Mouse (Mus musculus) lung, adult 18-20 months (tissue): Measurements from ENCODE around the gene Eva1c.
"Not testable (repeated sequence)": the region's sequence is repeated elsewhere in the genome, so short reads cannot be mapped to it uniquely, and the experiment has no call there.

Source experiments
- DNase-seq, 2 experiments: peaks; one replicate each; pipeline ENCODE4 v3.0.0; 2022; ENCODE audit warnings: mixed read lengths in 2 of 2

Gene Eva1c

DNA sequence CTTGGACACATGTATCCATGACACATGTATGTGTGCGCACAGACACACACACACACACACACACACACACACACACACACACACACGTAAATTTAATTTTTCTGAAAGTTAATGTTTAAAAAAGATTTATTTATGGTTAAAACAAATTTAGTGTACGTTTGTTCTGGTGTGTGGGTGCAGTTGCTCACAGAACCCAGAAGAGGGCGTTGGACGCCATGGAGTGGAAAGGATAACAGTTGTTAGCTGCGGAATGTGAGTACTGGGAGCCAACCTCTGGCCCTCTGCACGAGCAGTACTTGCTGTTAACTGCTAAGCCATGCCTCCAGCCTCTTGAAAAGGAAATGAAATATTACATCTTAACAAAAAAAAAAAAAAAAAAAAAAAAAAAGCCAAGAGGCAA lies at the start of gene Eva1c:
Gene Eva1c, plus strand, starts transcription at position 263 of the 400 bp plus-strand sequence.
- no peak for DNase-seq

DNA sequence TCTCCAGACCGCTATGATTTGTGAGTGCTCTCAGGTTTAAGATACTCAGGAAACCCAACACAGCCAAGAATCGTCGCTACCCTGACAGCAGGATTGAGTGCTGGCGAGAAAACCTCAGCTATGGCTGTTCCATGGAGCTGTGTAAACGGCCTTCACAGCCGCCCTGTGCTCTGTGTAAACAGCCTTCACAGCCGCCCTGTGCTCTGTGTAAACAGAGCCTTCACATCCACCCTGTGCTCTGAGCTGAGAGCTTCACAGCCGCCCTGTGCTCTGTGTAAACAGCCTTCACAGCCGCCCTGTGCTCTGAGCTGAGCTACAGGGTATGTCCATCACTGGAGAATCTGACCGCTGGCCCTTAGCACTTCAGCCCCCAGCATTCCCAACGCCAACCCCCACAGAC lies 46.7 kb upstream of the Eva1c start:
- no peak for DNase-seq

DNA sequence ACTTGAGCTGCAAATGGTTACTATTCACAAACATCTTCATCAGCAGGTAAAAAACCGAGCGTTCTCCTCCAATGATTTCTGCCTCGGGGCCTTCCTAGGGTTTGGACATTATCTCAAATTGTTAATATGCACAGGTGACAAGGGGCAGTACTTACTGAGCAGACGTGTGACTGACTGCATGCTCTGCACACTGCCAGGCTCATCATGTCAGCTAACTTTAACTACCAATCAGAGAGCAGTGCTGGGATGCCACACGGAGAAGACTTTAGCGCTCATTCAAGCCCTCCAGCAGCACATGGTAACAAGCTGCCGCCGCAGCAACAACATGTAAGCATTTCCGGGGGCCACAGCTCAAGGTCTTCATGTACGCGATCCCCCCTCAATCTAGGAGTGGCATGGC lies 43.2 kb upstream of the Eva1c start:
- DNase-seq: no peak

DNA sequence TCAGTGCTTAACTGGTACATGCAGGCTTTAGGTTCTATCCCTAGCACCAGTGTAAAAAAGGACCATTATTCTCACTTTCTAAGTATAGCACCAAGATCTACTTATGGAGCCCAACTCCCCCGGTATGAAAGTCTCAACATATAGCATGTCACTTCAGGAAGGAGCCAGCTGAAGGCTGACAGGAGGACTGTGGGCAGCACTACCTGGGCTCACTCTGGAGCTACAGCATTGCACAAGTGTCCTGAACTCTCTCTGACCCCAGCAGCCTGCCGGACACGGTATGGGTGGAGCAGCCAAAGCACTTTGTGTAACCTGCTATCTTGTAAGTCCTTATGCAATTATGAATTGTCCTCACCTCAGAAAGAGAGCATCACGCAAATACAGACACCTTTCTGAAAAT lies 41.3 kb upstream of the Eva1c start:
- DNase-seq: peak; percentile 30 to 68

DNA sequence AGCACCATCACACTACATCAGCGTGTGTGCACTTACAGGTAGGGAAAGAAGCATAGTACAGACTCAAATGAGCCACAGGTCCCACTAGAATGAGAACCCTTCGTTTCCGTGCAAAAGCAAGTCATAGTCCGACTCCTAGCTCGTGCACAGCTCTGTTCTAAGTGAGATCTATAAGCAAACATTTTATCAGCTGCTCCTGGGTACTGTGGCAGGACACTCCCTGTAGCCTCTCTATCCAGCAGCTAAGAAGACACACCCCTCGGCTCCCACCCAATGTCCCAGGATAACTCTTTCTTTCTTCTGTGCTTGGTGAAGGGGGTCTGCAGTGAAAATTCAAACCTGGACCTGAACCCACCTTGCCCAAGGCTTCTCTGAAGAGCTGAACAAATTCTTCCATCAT lies 37.9 kb upstream of the Eva1c start:
- DNase-seq: no peak

DNA sequence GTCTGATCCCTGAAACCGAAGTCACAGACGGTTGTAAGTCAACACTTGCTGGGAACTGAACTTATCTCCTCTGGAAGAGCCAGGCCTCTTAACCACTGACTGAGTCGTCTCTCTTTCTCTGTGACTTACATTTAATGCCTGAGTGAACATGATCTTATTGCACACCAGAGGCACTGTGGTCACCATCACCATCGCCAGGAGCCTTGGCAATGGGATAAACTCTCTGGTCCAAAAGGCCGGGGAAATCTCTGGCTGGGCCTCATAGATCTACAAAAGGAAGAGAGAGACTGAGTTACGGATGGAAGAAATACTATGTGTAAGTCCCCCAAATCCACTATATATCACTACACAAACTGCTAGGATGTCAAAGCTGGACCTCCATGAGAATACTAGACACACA lies 35.6 kb upstream of the Eva1c start:
- DNase-seq: no peak

DNA sequence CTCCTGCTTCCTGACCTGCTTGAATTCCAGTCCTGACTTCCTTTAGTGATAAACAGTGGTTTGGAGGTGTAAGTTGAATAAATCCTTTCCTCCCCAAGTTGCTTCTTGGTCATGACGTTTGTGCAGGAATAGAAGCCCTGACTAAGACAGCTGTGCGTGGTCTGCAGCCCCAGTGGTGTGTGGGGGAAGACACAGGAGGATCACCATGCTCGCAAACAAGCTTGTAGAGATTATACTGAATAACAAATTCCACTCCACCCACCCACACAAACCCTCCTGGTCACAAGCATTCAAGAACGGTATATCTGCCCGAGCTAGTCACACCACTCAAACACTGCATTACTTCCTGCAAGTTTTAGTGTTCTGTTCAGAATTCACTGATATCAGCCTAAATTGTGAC lies 34.5 kb upstream of the Eva1c start:
- DNase-seq: no peak

DNA sequence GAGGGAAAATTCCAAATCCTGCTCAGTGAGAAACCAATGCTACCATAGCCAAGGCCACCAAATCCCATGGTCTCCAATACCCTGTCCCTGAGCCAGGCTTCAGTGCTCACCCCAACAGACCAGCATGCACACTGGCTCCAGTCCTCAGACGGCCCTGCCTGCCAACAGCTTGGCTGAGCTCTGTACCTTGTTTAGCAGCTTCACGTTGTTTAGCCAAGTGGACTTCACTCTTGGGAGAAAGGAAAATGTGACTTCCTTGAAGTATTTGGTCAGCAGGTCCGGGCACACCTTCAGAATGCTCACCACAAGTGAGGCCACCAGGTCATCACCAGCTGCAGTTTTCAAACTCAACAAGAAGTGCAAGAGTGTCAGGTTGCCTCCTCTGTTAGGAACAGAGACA lies 34.0 kb upstream of the Eva1c start:
- DNase-seq: peak; percentile 16 to 56

DNA sequence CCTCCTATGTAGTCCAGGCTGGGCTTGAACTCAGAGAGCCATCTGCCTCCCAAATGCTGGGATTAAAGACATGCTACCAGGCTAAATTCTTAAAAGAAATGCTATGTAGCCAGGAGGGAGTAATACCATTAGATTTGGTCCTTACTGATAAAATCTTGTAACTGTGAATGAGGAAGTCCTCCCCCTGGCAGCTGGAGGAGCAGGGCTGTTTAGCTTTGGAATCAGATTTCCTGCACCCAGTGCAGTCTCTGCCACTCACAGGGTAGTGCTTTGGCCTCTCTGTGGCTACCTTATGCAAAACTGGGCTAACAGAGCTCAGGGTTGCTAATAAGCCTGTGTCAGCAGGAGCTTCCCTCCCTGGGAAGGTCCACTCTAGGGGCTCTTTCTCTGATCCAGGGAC lies 31.8 kb upstream of the Eva1c start:
- no peak for DNase-seq

DNA sequence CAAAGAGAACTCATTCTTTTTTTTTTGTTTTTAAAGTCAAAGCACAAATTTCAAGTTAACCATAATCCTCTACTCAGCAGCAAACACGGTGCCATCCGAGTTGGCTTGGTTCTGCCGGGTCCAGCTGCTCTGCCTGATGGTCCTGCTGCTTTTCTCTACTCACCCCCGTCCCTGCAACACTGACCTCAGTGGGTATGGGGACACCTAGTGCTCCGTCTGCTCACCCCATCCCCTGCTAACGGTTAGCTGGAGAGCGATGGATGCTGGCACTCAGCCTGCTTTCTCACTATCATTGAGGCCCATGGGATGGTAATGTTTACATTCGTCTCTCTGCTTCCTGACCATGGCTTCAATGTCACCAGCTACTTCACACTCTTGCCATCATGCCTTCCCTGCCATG lies 28.1 kb upstream of the Eva1c start:
- no peak for DNase-seq

DNA sequence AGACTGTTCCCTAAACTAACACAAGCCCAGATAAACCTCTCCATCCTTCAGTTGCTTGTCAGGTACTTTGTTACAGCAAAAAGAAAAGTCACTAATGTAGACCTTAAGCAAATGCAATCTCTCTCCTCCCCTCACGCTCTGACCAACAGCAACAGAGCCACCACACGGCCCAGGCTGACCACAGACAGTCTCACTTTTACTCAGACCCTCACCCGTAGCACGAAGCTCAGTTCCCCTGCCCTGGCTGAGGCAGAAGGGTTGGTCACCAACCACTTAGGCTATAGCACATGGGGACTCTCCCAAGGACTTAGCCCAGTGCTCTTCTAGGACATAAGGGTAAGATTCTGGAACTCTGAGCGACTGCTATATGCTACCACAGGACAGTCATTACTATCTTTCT lies 27.7 kb upstream of the Eva1c start:
- DNase-seq: no peak

DNA sequence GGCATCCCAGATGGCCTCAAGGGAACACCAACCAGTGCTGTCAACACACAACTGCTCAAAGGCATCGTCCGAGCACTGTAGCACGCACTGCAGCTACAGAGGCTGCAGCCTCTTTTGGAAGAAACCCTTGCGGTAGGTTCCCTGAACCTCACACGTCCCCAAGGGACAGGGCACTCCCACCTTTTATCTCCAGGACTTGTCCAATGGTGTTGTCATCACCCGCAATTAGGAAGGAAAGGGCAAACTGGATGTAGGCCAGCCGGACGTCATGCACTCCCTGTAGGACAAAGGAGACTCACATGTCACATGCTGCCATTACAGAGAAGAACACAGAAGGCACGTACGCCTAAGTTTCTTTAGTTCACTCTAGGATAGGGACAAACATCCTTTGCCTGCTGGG lies 26.7 kb upstream of the Eva1c start:
- no peak for DNase-seq

DNA sequence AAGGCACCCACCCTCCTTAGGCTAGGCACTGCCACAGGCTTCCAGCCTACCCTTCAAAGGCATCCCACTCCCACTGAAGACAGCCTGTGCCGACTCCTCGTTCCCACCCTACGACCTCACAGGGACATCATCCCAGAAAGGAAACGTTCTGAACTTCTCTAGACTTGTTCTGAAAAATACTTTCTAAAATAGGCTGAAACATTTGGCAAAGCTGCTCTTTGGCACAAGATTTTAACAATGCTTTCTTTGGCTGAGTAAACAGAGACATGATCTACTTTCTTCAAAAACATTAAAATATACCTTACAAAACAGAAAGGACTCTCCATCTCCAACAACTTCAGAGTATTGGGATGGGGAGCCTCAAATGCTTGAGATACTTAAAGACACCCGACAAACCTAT lies 25.3 kb upstream of the Eva1c start:
- DNase-seq: no peak

DNA sequence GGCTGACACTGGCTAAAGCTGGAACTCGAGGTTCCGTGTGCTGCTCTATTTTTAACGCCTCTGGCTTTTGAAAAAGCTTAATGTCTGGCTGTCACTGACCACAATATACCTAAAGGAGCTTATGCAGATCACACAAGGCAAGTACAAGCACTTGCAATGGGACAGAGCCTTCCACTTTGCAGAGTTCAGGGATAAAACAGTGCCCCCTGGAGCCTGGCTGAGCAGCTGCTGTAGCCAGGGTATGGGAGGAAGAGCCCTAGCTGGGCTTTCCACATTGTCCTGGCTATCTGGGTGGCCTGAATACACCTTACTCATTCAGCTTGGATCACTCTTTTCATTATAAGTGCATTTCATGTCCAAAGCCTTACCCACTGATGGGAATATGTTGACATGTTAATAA lies 24.6 kb upstream of the Eva1c start:
- peak in 1 of 2 experiments; percentile 17 for DNase-seq

DNA sequence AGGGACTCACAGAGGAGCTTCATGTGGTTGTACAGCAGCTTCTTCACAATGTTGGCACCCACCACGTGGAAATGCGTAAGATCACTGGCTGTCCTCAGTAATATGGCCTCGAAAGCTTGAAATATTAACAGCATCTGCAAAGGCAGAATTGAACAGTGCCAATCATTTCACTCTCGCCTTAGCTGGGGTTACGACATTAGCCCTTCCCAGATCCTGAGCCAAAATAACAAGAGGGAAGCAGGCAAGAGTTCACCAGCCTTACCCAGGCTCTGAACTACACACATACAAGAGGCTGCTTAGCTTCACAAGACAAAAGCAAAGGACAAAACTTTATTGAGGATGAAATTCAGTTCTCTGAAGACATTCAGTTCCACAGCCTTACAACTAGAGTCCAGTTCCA lies 22.1 kb upstream of the Eva1c start:
- DNase-seq: no peak

DNA sequence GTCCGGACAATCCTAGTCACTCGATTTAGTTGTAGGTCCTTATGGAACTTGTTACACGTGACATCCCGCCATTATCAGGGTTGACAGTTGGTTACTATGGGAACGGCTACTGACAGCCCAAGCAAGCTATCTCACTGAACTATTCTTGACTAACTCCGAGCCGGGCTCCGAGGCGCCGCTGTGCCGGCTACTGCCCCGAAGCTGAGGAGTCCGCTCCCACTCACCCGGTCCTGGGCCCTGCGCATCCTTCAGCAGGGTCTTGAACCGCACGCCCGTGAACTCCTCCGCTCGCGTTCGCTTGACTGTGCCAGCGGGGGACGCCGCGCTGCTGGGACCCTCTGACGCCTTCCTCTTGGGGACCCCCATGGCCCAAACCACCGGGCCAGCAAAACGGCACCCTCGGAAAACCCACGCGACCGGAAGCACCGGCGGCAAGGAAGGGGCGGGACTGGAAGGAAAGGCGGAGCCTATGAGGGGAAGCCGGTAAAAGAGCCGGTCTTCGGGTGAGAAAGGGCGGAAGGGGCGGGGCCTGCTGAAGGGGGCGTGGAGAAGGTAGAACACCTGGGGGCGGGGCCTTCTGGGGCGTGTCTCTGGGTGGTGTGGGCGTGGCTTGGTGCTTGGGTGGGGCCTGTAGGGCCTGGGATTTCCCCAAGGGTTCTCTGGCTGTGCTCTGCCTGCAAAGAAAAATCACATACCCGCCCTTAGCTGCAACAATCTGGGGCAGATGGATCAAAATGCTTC lies 16.4 kb upstream of the Eva1c start, which contains the start of gene Urb1:
Gene Urb1, minus strand, starts transcription at position 439 of the 741 bp plus-strand sequence.
- DNase-seq: peak; percentile 98 to 99

DNA sequence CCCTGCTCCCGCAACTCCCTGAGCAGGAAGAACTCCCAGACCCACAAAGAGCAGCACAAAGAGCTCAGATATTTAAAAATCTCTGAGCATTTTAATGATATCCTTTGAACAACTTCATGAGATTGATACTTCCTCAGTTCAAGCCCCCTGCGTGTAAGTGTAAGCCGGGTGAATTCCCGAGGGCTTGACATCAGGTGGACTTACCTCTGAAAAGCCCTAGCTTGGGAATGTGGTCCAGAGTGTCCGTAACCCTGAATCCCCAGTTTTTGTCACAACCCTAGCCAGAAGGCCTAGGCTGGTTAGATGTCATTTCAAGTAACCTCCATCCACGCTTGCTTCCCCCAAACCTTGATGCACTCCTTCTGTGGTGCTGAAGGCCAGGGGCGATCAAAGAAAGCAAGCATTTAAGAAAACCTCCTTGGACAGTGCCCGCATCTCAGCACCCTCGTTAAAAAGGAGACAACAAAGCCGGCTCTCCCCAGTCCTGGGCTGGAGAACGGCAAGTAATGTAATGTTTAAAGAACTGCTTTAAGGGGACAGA lies 15.7 kb upstream of the Eva1c start:
- no peak for DNase-seq

DNA sequence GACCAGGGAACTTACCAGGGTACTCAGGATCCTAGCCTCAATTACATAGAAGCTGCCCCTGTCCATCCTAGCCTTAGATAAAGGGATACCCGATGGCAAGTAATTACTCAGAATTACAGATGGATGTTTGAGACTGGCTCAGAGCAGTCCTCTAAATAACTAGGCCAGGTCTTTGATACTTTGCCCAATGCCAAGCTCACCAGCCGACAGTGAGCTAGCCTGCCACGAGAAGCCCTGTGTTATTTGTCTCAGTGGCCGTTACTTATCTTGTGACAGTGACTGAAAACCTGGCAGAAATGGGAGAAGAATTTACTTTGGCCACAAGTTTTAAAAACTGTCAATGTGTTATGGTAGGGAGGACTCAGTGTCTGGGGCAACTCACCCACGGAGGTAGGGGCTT lies 14.4 kb upstream of the Eva1c start:
- no peak for DNase-seq

DNA sequence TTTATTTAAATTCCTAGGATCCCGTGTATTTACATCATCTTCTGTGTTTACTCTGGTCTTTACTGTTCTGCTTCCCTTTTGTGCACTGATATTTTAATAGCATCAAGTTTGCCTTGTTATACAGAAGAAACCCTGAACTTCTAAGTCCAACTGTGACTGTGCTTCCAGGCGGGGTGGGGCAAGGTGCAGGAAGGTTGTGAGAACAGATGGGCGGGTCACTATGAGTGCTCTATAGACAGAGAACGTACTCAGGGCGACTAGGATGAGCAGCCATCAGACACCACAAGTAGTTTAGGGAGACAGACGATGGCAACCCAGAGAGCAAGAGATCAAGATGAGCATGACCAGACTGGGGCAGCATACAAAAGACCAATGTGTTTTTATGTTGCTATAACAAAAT lies 6.2 kb upstream of the Eva1c start:
- DNase-seq: no peak

DNA sequence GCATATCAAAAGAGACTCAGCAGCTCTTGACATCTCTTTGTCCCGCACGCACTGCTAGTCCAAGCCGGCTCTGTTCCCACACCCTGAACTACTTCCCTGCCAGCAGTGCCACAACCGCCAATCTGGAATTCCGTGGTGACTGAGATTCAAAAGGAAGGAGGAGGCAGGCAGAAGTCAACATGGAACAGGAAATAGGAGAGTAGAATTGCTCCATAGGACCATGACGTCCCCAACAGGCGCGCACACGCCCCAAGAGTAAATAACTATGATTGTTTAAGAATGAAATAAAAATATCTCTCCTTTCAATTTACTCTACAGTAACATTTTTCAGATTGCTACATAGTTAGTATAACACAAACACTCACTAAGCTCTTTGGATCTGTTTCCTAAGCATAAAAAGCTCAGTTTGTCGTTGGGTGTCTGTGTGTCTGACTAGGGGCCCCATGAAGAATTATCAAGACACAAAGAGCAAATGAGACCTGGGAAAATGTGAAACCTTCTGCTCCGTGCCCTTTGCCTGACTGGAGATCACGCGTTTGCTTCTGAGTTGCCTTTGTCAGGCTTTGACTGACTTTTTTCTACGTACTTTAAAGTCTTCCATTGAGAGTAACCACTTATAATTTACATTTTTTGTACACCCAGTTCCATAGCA lies 5.3 kb upstream of the Eva1c start:
- peak; percentile 75 to 85 for DNase-seq

DNA sequence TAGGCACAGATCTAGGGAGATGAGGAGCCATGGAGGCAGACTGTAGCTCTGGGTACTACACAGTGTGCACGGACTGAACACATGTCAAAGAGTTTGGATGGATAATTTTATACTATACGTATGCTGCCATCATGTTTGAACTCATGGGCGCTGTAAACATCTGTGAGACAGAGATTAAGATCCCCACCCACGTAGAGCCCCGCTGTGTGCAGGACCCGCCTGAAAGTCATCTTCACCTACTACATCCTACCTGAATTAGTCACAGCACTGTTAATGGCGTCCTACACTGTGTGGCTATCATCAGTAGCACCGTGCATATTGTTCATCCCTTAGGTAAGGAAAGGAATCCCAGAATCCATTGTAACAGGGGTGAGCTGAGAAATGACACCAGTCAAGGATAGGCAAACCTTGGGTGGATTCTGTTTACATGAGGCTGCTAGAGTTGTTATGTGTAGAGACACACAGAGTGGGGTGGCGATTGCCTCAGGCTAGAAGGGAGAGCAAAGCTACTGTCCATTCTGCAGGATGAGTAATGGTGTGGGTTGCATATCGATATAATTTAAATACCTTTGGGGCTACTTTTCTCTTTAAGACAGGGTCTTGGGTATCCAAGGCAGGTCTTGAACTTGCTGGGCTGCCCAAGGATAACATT lies 4.1 kb upstream of the Eva1c start:
- no peak for DNase-seq

DNA sequence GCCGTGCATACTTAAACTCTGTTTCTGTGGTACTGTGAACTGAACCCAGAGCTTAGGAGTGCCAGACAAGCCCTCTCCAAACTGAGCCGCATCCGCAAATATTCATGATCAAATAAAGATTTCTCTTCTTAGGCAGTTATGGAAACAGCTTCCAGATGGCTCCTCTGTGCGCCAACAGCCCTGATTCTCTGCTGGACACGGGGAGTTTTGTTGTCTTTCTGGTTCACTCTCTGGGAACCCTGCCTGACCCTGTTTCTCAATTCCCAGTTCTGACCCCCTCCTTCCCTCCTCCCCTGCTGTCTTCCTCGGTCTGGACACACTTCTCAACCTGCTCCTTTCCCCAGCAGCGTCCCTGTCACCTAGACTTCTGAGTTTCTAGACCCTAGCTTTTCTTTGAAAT lies 3.5 kb upstream of the Eva1c start:
- peak in 1 of 2 experiments; percentile 24 for DNase-seq

DNA sequence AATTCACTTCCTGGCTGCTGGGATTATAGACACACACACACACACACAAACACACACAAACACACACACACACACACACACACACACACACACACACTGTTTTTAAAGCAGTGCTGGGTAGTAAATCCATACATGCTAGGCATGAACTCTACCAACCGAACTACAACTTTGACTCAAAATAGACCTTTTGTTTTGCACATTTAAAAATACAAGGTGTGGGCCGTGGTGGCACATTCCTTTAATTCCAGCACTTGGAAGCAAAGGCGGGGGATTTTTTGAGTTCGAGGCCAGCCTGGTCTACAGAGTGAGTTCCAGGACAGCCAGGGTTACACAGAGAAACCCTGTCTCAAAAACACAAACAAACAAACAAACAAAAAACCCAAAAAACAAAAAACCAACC lies 2.5 kb upstream of the Eva1c start:
- DNase-seq: not testable (repeated sequence)

DNA sequence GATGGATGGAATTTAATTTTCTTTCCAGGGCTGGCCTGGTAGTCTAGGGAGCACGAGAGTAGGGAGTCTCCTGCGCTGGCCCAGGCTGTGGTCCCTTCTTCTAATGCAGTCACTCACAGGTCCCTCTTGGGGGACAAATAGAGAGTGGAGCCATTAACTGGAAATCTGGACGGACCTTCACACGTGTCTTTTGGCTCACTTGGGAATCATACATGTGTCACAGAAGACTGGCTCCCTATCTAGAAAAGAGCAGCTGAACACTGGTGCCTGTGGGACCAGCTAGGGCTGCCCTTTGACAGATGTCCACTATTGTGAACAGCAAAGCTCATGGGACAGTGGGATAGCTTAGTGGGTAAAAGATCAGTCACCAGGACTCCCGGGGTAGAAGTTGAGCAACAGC lies 478 bp upstream of the Eva1c start:
- no peak for DNase-seq
